Mouse (Mus musculus): ENCODE results near the gene Sdhb. TPM values are rescaled to one million over a fixed set of nuclear protein-coding genes. Genes with fewer than 3 reads are reported as not detected.

Gene Sdhb
- polyA plus RNA-seq, 1 experiment from 2014 or later: 401 TPM

- Histone ChIP-seq H3K9ac (ENCODE audit: low read length) (peak overlapping the region; percentile 73), H3K27me3 (ENCODE audit: control insufficient read depth, insufficient read depth, low read length) (no peaks in the 10 kb centered on the region; the same call in 1 of the 2 replicates), H3K36me3 (ENCODE audit: control insufficient read depth, insufficient read depth, low read length) (no peaks in the 10 kb centered on the region), H3K27ac (ENCODE audit: low read length) (no peak overlapping the region), H3K4me1 (ENCODE audit: control insufficient read depth, insufficient read depth, low read length) (peaks cover 14% of the 10 kb centered on the region), H3K9me3 (replicated peaks; ENCODE audit: control insufficient read depth, low read length) (no peaks in the 10 kb centered on the region), H3K4me2 (ENCODE audit: low read depth, low read length) (peak overlapping the region; percentile 93), H3K4me3 (replicated peaks; ENCODE audit: low read length) (peak overlapping the region; percentile 49)
- WGBS: 10% methylated on average over 17 of the region's 17 CpGs
- no peak for ATAC-seq (ENCODE audit: insufficient read depth, low FRiP score)
Observed at GRCm38 (mm10) chr4:140957131-140957702, 3.8 kb upstream of the Sdhb start.

GRCm38 (mm10) chr4:140957725-140958124 lies 3.3 kb upstream of the Sdhb start:
- Histone ChIP-seq H3K27me3 (ENCODE audit: control insufficient read depth, insufficient read depth, low read length) (no peaks in the 10 kb centered on the region; the same call in 1 of the 2 replicates), H3K27ac (ENCODE audit: low read length) (no peak overlapping the region), H3K4me3 (replicated peaks; ENCODE audit: low read length) (peak overlapping the region; percentile 49), H3K36me3 (ENCODE audit: control insufficient read depth, insufficient read depth, low read length) (no peaks in the 10 kb centered on the region), H3K4me2 (ENCODE audit: low read depth, low read length) (peak overlapping the region; percentile 93), H3K4me1 (ENCODE audit: control insufficient read depth, insufficient read depth, low read length) (peaks cover 19% of the 10 kb centered on the region), H3K9me3 (replicated peaks; ENCODE audit: control insufficient read depth, low read length) (no peaks in the 10 kb centered on the region), H3K9ac (ENCODE audit: low read length) (peak overlapping the region; percentile 73)
- 2% methylated on average over 13 of the region's 13 CpGs for WGBS
- no peak for ATAC-seq (ENCODE audit: insufficient read depth, low FRiP score)

- ATAC-seq (ENCODE audit: insufficient read depth, low FRiP score): no peak
- Histone ChIP-seq H3K27ac (ENCODE audit: low read length) (no peak overlapping the region), H3K9me3 (replicated peaks; ENCODE audit: control insufficient read depth, low read length) (no peaks in the 10 kb centered on the region), H3K9ac (ENCODE audit: low read length) (no peak overlapping the region), H3K36me3 (ENCODE audit: control insufficient read depth, insufficient read depth, low read length) (no peaks in the 10 kb centered on the region), H3K4me3 (replicated peaks; ENCODE audit: low read length) (no peak overlapping the region), H3K27me3 (ENCODE audit: control insufficient read depth, insufficient read depth, low read length) (no peaks in the 10 kb centered on the region; the same call in 1 of the 2 replicates), H3K4me1 (ENCODE audit: control insufficient read depth, insufficient read depth, low read length) (peaks cover 25% of the 10 kb centered on the region), H3K4me2 (ENCODE audit: low read depth, low read length) (no peak overlapping the region)
- 59% methylated on average over 6 of the region's 6 CpGs for WGBS
Observed at GRCm38 (mm10) chr4:140958319-140958718, 2.7 kb upstream of the Sdhb start.

GRCm38 (mm10) chr4:140959128-140959679 lies 1.8 kb upstream of the Sdhb start:
- Histone ChIP-seq H3K4me1 (ENCODE audit: control insufficient read depth, insufficient read depth, low read length) (peaks cover 29% of the 10 kb centered on the region), H3K9me3 (replicated peaks; ENCODE audit: control insufficient read depth, low read length) (no peaks in the 10 kb centered on the region), H3K9ac (ENCODE audit: low read length) (no peak overlapping the region; the same call in 1 of the 2 replicates), H3K4me3 (replicated peaks; ENCODE audit: low read length) (no peak overlapping the region), H3K4me2 (ENCODE audit: low read depth, low read length) (no peak overlapping the region), H3K36me3 (ENCODE audit: control insufficient read depth, insufficient read depth, low read length) (no peaks in the 10 kb centered on the region), H3K27ac (ENCODE audit: low read length) (no peak overlapping the region), H3K27me3 (ENCODE audit: control insufficient read depth, insufficient read depth, low read length) (no peaks in the 10 kb centered on the region; the same call in 1 of the 2 replicates)
- 78% methylated on average over 7 of the region's 7 CpGs for WGBS
- ATAC-seq (ENCODE audit: insufficient read depth, low FRiP score): no peak

- Histone ChIP-seq H3K27ac (ENCODE audit: low read length) (no peak overlapping the region), H3K9ac (ENCODE audit: low read length) (no peak overlapping the region), H3K27me3 (ENCODE audit: control insufficient read depth, insufficient read depth, low read length) (no peaks in the 10 kb centered on the region; the same call in 1 of the 2 replicates), H3K4me2 (ENCODE audit: low read depth, low read length) (no peak overlapping the region), H3K4me3 (replicated peaks; ENCODE audit: low read length) (no peak overlapping the region), H3K9me3 (replicated peaks; ENCODE audit: control insufficient read depth, low read length) (no peaks in the 10 kb centered on the region), H3K4me1 (ENCODE audit: control insufficient read depth, insufficient read depth, low read length) (peaks cover 32% of the 10 kb centered on the region), H3K36me3 (ENCODE audit: control insufficient read depth, insufficient read depth, low read length) (no peaks in the 10 kb centered on the region)
- 80% methylated on average over 10 of the region's 10 CpGs for WGBS
- ATAC-seq (ENCODE audit: insufficient read depth, low FRiP score): no peak
Observed at GRCm38 (mm10) chr4:140959715-140960479, 1.1 kb upstream of the Sdhb start.

GRCm38 (mm10) chr4:140961467-140962206 lies 634 bp downstream of the Sdhb start:
- no peaks in the 10 kb centered on the region; the same call in 1 of the 2 replicates for H3K27me3 ChIP-seq (ENCODE audit: control insufficient read depth, insufficient read depth, low read length)
- H3K9me3 ChIP-seq (replicated peaks; ENCODE audit: control insufficient read depth, low read length): no peaks in the 10 kb centered on the region
- H3K36me3 ChIP-seq (ENCODE audit: control insufficient read depth, insufficient read depth, low read length): peaks cover 5% of the 10 kb centered on the region; the same call in 1 of the 2 replicates
- WGBS: under 1% methylated on average over 38 of the region's 38 CpGs
- H3K4me3 ChIP-seq (replicated peaks; ENCODE audit: low read length): peak overlapping the region; percentile 82
- peak overlapping the region; percentile 95 for H3K9ac ChIP-seq (ENCODE audit: low read length)
- H3K4me1 ChIP-seq (ENCODE audit: control insufficient read depth, insufficient read depth, low read length): peaks cover 31% of the 10 kb centered on the region
- peak overlapping the region; percentile 85 for H3K27ac ChIP-seq (ENCODE audit: low read length)
- ATAC-seq (ENCODE audit: insufficient read depth, low FRiP score): no peak
- H3K4me2 ChIP-seq (ENCODE audit: low read depth, low read length): peak overlapping the region; percentile 93

GRCm38 (mm10) chr4:140962207-140962909 lies 1.4 kb downstream of the Sdhb start:
- 65% methylated on average over 8 of the region's 8 CpGs for WGBS
- no peak for ATAC-seq (ENCODE audit: insufficient read depth, low FRiP score)
- H3K27ac ChIP-seq (ENCODE audit: low read length): peak overlapping the region; percentile 85
- peak overlapping the region; percentile 95 for H3K9ac ChIP-seq (ENCODE audit: low read length)
- H3K4me1 ChIP-seq (ENCODE audit: control insufficient read depth, insufficient read depth, low read length): peaks cover 28% of the 10 kb centered on the region
- H3K9me3 ChIP-seq (replicated peaks; ENCODE audit: control insufficient read depth, low read length): no peaks in the 10 kb centered on the region
- H3K27me3 ChIP-seq (ENCODE audit: control insufficient read depth, insufficient read depth, low read length): no peaks in the 10 kb centered on the region
- peak overlapping the region; percentile 82 for H3K4me3 ChIP-seq (replicated peaks; ENCODE audit: low read length)
- peaks cover 9% of the 10 kb centered on the region for H3K36me3 ChIP-seq (ENCODE audit: control insufficient read depth, insufficient read depth, low read length)
- peak overlapping the region; percentile 93 for H3K4me2 ChIP-seq (ENCODE audit: low read depth, low read length)

- H3K27ac ChIP-seq (ENCODE audit: low read length): peak overlapping the region; percentile 64
- H3K27me3 ChIP-seq (ENCODE audit: control insufficient read depth, insufficient read depth, low read length): no peaks in the 10 kb centered on the region
- no peak for ATAC-seq (ENCODE audit: insufficient read depth, low FRiP score)
- peak overlapping the region; percentile 93; the same call in 1 of the 2 replicates for H3K4me2 ChIP-seq (ENCODE audit: low read depth, low read length)
- H3K9me3 ChIP-seq (replicated peaks; ENCODE audit: control insufficient read depth, low read length): no peaks in the 10 kb centered on the region
- no peak overlapping the region for H3K4me3 ChIP-seq (replicated peaks; ENCODE audit: low read length)
- peaks cover 14% of the 10 kb centered on the region for H3K36me3 ChIP-seq (ENCODE audit: control insufficient read depth, insufficient read depth, low read length)
- WGBS: 31% methylated on average over 5 of the region's 5 CpGs
- H3K9ac ChIP-seq (ENCODE audit: low read length): peak overlapping the region; percentile 21; the same call in 1 of the 2 replicates
- peaks cover 24% of the 10 kb centered on the region for H3K4me1 ChIP-seq (ENCODE audit: control insufficient read depth, insufficient read depth, low read length)
Observed at GRCm38 (mm10) chr4:140962950-140963349, 1.9 kb downstream of the Sdhb start.

Data from stomach, embryonic 16.5 days (tissue).